Mouse (Mus musculus) embryo, embryonic 11 days (tissue): Measurements from ENCODE around the gene Plekhg6.

Experiments
- DNase-seq: peaks from one replicate; pipeline ENCODE4 v3.0.0-alpha.2; 2015

Gene Plekhg6

DNA sequence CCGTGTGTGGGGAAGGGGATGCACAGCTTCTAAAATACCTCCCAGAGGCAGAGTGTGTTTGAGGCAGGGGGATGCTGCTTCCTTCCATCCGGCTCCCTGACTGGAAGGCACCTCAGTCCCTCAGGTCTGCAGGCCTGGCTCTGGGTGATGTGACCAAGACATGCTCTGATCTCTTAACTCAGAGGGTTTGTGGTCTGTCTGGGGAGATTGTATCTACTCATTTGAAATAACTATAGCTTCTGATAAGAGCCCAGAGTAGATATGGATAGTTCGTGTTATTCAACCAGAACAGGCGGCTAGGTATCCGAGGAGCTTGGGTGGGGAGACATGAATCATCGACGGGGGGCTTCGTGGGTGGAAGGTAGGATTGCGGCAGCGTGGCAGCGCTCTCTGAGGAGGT is 27.4 kb downstream of the Plekhg6 start:
- no peak for DNase-seq

DNA sequence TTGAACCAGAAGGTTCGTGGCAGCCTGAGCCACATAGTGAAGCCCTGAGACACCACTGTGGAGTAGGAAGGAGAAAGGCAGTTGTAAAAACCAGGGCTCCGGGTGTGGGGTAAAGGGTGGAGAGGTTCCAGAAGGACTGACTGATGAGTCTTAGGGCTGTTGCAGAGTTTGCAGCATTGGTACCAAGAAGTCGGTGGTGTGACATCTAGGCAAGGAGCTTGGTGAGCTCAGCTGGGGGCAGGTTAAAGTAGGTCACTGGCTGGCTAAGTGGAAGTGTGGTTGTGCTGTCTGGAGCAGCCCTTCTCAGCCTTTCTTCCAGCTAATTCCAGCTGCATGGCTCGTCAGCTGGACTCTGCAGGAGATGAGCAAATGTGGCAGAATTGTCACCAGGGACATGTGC is 27.8 kb downstream of the Plekhg6 start:
- DNase-seq = no peak

DNA sequence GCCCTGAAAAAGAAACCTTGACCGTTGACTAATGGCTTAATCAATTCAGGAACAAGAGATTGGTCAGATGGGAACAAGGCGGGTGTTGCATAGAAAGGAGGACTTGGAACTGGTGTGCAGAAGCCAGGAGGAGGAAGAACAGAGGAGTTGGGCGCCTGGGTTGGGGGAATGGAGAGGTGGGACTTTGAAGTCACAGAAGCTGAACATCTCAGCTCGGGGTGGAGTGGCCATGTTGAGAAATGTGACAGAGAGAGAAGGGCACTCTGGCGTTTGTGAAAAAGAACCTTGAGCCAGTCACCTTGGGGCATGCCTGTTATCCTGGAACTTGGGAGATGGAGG is 28.6 kb downstream of the Plekhg6 start:
- no peak for DNase-seq

DNA sequence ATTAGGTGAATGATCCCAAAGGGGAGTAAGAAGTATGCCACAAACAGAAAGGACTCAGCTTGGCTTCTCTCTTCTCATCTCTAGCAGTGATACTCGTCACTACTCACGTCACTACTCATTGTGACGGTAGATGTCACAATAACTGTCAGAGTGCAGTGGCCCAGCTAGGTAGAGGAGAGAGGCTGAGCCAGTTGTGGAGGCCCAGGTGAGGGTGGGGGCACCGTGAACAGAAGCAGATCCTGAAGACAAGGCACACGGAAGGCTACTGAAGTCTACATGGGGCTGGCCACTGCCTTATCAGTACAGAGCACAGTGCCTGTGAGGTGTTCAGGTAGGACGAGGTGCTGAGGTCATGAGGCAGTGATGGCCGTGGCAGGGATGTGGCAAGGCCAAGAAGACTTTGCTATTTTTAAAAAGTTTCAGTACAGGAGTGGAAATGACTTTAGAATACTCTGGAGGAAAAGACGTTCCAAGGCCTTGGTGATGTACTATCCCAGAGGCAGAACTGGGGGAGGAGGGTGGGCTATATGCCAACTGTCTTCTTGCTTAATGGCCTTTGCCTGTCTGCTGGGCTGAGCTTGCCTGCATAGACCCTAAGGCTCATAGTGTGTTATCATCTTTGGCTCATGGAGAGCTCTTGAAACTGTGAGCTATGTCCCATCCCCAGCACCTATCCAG is 29.1 kb downstream of the Plekhg6 start:
- DNase-seq = no peak

DNA sequence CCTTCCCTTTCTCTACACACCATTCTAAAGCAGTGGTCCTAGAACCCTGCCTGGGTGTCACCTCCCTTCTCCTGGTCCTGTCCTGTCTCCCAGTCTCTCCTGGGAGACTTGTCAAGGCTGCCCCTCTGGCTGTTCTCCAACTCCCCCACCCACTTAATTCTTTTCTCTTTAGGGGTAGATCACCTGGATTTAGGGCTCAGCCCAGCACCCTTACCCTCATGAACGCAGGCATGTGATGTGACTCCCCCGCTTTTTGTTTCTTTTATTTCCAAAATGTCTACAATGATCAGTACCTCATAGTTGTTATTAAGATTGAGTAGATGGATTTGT is 29.6 kb downstream of the Plekhg6 start:
- no peak for DNase-seq

DNA sequence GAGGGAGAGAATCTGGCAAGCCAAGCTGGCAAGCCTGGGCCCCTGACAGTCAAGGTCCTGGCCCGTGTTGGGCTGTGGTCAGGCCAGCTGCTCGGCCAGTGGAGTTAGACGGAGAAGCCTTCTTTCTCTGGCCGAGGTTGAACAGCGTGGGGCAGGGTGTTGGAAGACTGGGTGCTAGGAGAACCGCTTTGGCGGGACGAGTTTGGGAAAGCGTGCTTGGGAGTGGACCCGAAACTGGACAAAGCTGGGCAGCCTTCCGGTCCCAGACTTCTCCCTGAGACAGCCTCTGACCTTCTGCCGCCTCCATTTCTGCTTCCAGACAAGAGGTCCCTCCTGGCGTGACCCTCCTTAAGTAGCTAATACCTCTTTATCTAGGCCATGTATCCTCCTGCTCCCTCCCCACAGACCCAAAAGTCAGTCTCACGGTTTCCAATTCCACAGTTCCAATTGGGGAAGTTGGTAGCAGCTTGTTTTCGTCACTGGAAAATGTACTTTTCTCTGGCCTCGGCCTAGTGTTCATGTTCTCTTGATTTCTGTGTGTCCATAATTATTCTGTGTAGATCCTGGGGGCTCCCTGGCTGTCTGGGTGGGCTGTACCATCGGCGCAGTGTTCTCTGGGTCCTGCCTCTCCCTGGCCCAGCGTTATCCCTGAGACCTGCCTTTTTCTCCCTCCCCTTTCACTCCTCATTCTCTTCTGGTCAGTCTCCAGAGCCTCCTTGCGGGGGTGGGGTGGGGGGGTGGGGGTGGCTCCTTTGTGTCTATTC is 30.2 kb downstream of the Plekhg6 start:
- peak; percentile 36 for DNase-seq

DNA sequence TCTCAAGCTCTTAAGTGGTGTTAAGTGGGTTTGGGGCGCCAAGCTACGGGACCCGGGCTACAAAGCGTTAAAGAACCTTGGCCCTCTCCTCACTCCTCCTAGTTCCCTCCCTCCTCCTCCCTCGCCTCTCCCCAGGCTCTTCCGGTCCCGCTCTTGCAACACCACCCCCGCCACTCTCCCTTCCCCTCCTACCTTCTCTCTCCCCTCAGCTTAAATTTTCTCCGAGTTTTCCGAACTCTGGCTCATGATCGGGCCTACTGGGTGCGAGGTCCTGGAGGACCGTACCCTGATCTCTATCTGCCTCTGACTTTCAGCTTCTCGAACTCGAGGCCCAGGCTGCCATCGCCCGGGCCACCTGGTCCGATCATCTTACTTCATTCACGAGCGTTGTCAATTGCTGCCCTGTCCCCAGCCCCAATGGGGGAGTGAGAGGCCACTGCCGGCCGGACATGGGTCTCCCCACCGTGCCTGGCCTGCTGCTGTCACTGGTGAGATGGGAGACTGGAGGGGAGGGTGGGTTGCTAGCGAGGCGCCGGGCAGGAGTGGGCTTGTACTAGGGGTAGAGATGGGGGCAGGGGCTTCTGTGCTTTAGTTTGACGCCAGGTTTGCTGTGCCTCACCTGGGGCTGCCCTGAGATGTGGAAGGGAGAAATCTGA is 30.9 kb downstream of the Plekhg6 start:
- peak; percentile 85 for DNase-seq

DNA sequence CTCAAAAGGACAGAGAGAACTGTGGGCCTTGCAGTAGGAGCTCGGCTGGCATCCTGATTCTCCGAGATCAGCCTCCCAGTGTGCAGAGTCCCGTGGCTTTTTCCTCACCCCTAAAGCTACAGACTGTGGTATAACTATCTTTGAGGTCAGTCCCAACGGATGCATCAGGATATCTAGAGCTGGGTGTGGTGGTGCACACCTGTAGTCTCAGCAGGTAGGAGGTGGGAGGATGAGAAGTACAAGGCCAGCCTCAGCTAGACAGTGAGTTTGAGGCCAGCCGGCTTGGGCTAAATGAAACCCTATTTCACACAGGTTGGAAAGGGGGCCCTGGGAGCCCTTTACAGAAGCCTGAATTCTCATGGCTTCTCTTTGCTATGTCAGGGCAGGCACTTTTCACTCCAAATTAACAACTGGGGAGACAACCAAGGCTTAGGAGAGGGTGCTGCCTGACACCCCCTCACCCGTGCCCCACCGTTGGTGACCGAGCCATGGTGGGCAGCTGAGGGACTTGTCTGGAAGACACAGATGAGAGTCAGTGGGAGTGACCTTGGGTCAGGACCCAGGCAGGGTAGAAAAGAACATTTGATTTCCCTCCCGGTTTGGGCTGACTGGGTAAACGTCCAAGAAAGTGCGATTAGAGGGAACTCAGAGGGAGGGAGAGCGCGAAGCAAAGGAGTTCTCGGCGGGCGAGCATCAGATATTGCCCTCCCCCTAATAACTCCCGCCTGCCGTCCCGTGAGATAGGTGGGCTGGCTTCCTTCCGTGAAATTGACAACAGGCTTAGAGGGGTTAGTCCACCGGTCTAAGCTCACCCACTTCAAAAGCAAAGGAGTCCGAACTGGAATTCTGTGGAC is 31.6 kb downstream of the Plekhg6 start, which contains the start of gene Tnfrsf1a:
Tnfrsf1a (plus strand) TSS at position 642 of the 854 bp plus-strand sequence.
- no peak for DNase-seq

DNA sequence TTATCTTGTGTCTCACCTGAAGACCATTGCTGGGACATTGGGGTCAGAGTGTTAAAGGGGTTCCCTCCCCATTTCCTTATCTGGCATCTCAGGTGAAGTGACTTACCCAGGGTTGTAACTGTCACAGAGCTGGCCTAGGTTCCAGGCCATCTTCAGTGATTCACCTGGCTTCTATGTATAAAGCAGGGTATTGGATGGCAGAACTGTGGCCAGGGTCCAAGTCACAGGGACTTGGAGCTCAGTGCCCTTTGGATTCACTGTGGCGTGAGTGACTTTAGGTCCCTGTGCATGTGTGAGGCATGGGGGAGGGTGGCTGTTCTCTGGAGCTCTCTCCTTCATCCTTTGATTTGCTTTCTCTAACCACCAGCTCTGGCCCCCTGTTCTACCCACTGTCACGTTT is 34.6 kb downstream of the Plekhg6 start:
- no peak for DNase-seq

DNA sequence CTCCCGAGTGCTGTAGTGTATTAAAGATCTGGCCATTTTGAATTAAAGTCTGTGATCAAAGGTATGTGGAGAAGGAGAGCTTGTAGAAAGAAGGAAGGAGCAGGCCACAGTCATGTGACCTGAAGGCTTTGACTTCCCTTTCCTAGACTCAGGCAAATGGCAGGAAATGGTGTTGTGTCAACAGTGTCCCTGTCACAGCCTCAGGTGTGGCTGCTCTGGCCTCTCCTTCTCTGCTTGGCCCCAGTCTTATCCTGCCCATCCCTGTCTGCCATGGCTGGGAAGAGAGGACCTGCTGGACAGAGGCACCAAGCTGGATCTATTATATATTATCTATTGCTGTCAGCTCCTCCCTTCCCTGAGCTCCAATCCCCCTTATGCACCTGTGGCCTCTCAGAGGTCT is 35.0 kb downstream of the Plekhg6 start:
- DNase-seq = no peak

DNA sequence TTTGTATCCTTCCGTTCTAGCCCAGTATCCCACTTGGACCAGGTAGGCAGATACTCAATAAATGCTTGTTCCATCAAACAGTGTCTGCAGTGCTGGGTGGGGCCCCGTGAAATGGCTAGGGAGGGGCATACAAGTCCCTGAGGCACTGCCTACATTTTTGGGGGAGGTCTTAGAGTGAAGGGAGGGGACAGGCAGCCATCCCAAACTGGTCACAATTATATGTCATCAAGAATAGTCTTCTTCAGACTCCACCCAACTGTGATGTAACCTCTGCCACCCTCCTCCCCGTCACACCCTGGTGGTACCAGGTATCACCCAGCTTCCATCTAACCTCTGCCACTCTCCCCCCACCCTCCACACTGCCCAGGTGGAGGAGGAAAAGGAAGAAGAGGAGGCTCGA is 35.7 kb downstream of the Plekhg6 start:
- no peak for DNase-seq

DNA sequence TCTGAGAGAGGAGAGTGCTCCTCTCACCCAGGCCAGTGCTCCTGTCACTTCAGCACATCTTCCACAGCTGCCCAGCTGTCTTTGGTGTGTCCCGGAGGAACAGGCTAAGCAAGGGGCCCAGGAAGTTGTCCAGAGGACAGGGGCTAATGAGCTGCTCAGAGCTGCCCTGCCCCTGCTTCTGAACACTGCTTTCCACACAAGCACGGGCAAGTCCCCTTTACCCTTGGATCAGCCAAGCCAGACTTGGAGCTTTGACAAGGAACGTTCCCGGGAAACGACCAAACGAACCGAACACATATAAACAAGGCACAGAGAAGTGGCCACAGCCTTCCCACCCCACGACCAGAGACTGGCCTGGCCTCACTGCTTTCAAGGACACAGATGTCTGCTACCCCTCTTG is 36.5 kb downstream of the Plekhg6 start:
- no peak for DNase-seq

DNA sequence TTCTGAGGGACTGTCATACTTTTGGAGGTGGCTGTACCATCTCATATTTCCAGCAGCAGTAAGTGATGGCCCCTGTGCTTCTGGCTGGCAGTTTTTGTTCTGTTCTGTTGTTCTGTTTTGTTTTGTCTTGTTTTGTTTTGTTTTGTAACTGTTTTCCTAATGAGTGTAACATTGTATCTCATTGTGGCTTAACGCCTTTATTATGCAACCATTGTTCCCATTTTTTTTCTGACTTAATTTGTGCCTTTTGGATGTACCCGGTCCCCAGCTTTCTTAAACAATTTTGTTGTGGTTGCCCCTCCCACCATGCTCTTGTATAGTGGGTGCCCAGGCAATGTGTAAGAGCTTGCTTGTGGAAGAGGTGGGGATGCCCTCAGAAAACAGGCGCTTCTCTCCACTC is 38.4 kb downstream of the Plekhg6 start:
- no peak for DNase-seq

DNA sequence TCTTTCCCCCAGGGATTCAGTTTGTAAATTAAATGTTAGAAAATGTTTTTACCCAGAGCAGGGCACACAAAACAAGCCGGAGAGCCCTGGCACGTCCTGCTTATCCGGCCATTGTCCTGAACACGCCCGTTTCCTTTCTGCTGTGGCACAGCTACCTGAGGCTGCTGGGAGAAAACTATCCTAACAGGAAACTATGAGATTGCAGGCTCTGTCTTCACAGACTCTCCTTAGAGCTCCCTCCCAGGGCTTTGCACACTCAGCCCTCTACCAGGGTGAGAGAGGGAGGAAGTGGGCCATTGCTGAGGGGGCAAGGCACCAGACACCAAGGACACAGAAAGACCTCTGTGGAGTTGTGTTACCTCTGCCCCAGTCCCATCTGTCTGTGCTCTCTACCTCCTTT is 40.3 kb downstream of the Plekhg6 start:
- DNase-seq = no peak

DNA sequence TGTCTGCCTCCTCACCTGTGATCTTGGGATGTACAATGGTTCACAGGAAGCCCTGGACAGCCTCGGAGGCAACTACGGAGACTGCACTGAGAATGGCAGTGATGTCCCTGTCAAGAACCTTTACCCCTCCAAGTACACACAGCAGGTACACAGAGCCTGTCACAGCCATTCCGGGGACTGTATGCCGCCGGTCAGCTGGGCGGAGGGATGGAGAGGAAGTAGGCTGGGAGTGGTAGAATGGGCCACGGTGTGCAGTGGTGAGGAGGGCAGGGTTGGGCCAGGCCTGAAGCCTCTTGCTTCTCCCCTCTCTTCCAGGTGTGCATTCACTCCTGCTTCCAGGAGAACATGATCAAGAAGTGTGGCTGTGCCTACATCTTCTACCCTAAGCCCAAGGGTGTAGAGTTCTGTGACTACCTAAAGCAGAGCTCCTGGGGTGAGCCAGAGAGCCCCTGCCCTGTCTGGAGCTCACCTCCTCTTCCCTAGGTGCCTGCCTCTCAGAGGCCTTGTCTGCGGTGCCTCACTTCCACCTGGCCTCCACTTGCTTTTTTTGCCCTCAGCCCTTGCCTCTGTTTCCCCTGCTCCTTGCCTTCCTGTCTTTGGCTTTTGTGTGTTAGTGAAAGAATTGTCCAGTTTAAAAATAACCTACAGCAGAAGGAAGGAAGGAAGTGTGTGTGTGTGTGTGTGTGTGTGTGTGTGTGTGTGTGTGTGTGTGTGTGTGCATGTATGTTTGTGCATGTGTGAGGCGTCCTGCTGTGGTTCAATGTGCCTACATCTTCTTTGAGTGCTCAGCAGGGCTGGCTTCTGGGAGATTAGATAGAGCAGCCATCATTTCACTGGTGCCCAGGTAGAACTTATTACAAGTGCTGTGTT is 41.6 kb downstream of the Plekhg6 start:
- DNase-seq = no peak

DNA sequence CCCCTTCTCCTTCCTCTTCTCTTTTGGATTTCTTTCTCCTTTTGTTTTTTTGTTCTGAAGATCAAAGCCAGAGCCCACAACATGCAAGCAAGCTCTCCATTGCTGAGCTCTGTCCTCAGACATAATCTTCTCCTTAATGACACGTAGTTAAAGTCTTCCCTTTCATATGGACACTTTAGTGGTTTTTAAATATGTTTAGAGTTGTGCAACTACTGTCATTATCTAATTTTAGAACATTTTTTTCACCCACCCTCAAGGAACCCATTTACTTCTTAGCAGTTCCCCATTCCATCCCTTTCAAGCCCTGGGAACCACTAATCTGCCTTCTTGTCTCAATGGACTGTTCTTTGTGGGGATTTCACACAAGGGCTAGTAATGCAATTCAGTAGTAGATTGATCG is 46.2 kb downstream of the Plekhg6 start:
- no peak for DNase-seq

DNA sequence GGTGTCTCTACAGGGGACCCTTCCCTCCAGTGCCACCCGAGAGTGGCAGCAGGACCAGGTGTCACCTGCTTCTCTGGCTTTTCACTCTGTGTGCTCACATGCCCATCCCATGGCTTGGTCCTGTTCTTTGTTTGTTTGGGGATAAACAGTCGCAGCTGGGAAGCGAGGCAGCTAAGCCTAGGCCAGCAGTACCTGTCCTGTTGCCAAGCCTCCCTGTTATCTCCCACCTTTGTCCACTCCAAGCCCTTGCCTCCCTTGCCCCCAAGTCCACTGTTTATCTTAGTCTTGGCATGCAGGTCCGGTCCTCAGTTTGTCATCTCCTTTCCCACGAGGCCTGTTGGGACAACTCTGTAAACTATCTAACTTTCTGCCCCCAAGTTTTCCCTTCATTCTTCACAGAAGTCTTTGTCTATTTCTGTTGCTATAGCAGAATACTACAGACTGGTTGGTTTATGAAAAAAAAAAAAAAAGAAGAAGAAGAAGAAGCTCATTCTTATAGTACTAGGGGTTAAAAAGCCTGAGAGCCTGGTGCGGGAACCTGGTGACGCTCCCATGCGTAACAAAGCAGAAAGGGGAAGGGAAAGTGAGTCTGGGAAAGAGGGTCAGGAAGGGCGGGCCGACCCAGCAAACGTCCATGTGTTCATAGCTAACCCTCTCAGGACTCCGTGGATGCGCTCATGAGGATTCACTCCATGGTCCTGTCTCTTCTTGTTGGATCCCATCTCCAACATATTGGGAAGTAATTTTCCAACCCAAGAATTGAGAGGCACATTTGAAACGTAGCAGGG is 47.3 kb downstream of the Plekhg6 start:
- DNase-seq = no peak

DNA sequence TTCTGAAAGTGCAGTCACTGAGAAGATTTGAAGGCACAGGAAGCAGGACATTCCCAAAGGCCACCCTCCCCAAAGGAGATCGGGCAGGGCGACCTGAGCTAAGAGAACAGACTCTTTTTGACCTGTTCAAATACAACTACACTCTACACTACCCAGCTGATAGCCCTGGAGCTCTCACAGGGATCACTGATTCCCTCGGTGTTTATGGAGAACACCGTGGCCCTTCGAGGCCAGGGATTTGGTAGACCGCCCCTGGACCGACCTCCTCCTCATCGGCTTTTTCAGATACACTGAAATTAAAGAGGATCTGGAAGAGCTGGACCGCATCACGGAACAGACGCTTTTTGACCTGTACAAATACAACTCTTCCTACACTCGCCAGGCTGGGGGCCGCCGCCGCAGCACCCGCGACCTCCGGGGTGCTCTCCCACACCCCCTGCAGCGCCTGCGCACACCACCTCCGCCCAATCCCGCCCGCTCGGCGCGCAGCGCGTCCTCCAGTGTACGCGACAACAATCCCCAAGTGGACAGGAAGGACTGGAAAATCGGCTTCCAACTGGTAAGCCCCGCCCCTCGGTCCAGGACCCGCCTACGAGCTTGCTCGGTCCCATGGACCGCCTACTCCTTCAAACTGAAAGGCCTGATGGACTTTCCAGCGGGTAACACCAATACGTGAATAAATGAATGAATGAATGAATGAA is 49.8 kb downstream of the Plekhg6 start:
- peak; percentile 92 for DNase-seq

DNA sequence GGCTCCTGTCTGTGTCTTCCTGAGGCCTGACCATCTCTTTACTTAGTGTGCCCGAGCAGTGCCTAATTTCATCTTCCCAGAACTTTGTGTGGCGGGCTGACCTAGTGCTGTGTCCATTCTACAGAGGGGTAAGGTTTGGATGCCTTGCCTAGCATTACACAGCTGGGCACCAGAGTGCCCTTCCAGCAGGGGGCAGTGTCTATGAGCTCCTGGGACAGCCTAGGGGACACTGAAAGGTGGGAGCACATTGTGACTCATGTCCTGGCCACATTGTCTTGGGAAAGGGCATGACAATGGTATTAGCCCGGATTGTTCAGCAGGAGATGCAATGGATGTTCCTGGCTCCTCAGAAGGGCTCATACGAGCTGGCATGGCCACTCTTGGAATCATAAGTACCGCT is 52.4 kb downstream of the Plekhg6 start:
- DNase-seq = no peak

DNA sequence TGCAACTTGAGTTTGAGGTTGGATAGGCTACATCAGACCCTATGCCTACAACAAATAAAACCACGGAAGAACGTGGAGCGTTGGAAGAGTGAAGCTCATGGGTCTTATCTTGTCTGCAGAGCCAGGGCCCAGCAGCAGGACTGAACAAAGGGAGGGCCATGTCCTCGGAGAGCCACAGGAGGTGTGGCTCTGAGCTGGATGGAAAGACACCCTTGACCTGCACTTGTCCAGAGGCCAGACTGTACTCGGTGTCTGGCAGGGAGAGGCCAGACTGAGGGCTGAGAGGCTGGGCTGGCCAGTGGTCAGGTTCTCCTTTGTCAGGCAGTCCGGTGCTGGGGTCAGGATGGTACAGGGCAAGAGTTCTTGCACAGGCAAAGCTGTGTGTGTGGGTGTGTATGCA is 55.3 kb downstream of the Plekhg6 start:
- no peak for DNase-seq

DNA sequence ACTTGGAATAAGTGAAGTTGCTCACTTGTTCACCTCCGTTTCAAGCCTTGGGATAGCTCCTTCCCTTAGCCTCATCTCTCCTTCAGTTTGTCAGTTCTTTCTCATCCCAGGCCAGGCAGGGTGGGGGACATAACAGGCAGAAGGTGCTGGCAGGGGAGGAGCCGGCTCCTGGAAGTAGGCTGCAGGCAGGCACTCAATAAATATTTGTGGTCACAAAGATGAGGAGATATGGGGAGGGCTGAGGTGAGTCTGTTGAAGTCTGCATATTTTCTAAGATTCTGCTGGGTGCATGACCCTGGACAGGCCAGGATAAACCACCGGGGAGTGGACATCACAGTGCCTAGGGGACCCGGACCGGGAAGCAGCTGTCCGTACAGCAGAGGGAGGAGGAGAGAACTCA is 57.0 kb downstream of the Plekhg6 start:
- no peak for DNase-seq
